In the genomic region with DNA sequence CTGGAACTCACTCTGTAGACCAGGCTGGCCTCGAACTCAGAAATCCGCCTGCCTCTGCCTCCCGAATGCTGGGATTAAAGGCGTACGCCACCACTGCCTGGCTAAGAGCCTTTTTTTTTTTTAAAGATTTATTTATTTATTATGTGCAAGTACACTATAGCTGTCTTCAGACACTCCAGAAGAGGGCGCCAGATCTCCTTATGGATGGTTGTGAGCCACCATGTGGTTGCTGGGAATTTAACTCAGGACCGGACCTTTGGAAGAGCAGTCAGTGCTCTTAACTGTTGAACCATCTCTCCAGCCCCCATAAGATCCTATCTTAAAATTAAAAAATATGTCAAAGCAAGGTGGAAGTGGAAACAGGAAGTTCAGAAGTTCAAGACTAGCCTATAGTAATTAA, we compare ENCODE assay signal across 2 mouse cellular contexts. TPM values are rescaled to one million over a fixed set of nuclear protein-coding genes. Genes with fewer than 3 reads are reported as not detected.
"Had no signal": no experiment of that assay in that cellular context is flagged by ENCODE, and none has a peak within 500 bp of the region (broad histone marks: within the 10 kb centered on the region; RNA-seq: fewer than 3 reads in every experiment).

No protein-coding gene starts in this region.

RNA-seq across cellular contexts. Expression of gene Gm20431, which starts 48.0 kb away (rescaled TPM):
- total RNA-seq: megakaryocyte progenitor cell, adult 5-6 weeks had no signal
- polyA plus RNA-seq: liver, embryonic 16.5 days had no signal
